Mouse (Mus musculus) kidney, adult 8-10 months (tissue): ENCODE data around the gene A530064D06Rik.
"Not testable (repeated sequence)": the region's sequence is repeated elsewhere in the genome, so short reads cannot be mapped to it uniquely, and the experiment has no call there.

Experiments
- DNase-seq, 2 experiments: peaks; one replicate each; pipeline ENCODE4 v3.0.0; 2022

A530064D06Rik gene

GRCm38 (mm10) chr17:48167103-48167502, at the start of gene A530064D06Rik:
Gene A530064D06Rik, minus strand, starts transcription at chr17:48167275.
- not testable (repeated sequence) for DNase-seq

GRCm38 (mm10) chr17:48215429-48215828, 48.4 kb upstream of the A530064D06Rik start:
- no peak for DNase-seq

- DNase-seq, result no peak
Observed at GRCm38 (mm10) chr17:48213511-48213910, 46.4 kb upstream of the A530064D06Rik start.

- no peak for DNase-seq
Observed at GRCm38 (mm10) chr17:48212596-48212995, 45.5 kb upstream of the A530064D06Rik start.

GRCm38 (mm10) chr17:48203086-48203485, 36.0 kb upstream of the A530064D06Rik start:
- no peak for DNase-seq

GRCm38 (mm10) chr17:48192366-48192765, 25.3 kb upstream of the A530064D06Rik start:
- DNase-seq, result no peak

GRCm38 (mm10) chr17:48185252-48185651, 18.2 kb upstream of the A530064D06Rik start:
- DNase-seq, result no peak

GRCm38 (mm10) chr17:48157382-48158076, 9.5 kb downstream of the A530064D06Rik start:
- no peak for DNase-seq

GRCm38 (mm10) chr17:48146120-48146519, 21.0 kb downstream of the A530064D06Rik start, which contains the start of gene 9830107B12Rik:
Gene 9830107B12Rik, minus strand, starts transcription at chr17:48146268.
- no peak for DNase-seq

- no peak for DNase-seq
Observed at GRCm38 (mm10) chr17:48132810-48133209, 34.3 kb downstream of the A530064D06Rik start.

GRCm38 (mm10) chr17:48120456-48120855, 46.6 kb downstream of the A530064D06Rik start:
- no peak for DNase-seq

- DNase-seq, result peak; percentile 41 to 79
Observed at GRCm38 (mm10) chr17:48119656-48120055, 47.4 kb downstream of the A530064D06Rik start.

GRCm38 (mm10) chr17:48118570-48118969, 48.5 kb downstream of the A530064D06Rik start:
- DNase-seq, result no peak

- peak in 1 of 2 experiments; percentile 37 for DNase-seq
Observed at GRCm38 (mm10) chr17:48110547-48111287, 56.4 kb downstream of the A530064D06Rik start.

GRCm38 (mm10) chr17:48108520-48108919, 58.6 kb downstream of the A530064D06Rik start:
- DNase-seq, result no peak

- DNase-seq, result no peak
Observed at GRCm38 (mm10) chr17:48107862-48108261, 59.2 kb downstream of the A530064D06Rik start.

- no peak for DNase-seq
Observed at GRCm38 (mm10) chr17:48107333-48107732, 59.7 kb downstream of the A530064D06Rik start.

- peak; percentile 69 to 86 for DNase-seq
Observed at GRCm38 (mm10) chr17:48100441-48101417, 66.3 kb downstream of the A530064D06Rik start.

- no peak for DNase-seq
Observed at GRCm38 (mm10) chr17:48099312-48099711, 67.8 kb downstream of the A530064D06Rik start.
